Mouse (Mus musculus) layer of hippocampus, postnatal 10 days (tissue): ENCODE data around the gene Lgi1. TPM values are rescaled to one million over a fixed set of nuclear protein-coding genes. Genes with fewer than 3 reads are reported as not detected.

Source experiments
- DNase-seq, 2 experiments: peaks; one replicate each; pipeline ENCODE4 v3.0.0; 2021; ENCODE audit warnings: low spot score in 2 of 2
- total RNA-seq, 2 experiments: library from RNA; stranded (reverse); gene quantifications; 2 replicates each; pipeline ENCODE4 v1.2.3; 2021

The Lgi1 gene
- total RNA-seq, 2 experiments from 2014 or later = 117 to 133 TPM

DNA sequence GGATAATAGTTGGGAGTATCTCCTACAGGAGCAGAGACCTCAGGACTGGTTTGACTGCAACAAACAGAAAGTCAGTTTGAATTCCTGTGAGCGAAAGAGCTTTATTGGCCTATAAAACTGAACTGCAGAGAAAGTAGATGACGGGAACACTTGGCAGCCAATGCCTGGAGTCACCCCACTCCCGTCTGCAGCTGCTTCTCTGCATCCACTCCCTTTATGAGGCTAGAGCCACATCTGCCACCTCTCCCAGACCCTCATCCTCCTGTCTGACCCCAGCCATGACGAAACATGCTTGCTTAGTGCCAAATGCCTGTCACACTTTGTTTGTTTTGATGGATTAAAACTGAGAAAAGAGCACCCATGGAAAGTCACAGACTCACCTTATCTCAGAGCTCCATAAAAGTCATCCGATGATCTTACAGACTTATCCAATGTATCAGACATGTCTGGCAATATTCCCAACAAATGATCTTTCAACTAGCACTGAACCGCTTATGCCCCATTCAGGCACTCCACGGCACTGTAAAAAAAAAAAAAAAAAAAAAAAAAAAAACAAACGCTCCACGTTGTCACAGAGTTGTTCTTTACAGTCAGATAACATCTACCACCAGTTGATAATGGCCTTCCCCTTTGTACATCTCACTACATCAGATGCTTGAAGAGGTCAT lies 93.8 kb downstream of the Lgi1 start:
- no peak for DNase-seq

DNA sequence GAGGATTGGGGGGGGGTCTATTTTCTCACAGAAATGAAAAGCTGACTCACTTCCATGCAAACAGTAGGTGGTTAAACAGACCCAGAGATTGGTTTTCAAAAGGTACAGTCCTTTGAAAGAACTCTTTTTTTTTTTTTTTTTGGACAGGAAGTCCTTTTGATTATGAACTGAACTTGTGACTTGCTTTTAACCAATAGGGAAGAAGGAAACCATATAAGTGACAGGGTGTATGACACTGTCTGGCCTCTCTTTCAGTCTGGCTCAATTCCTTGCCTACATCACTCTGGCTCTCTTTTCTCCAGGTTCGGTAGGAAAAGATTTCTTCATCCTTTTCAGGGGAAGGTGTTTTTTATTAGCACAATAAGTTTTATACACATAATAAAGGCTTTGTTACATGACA lies 95.0 kb downstream of the Lgi1 start:
- no peak for DNase-seq

Other genes with a start within 250 kb of the Lgi1 start
- 1 to 10 TPM; 6.6 to 8.0 TPM for gene Myof, start 221.0 kb upstream of the Lgi1 start, total RNA-seq
- 1 to 10 TPM; 1.9 to 2.1 TPM for gene Cep55, start 209.5 kb upstream of the Lgi1 start, total RNA-seq
- not detected for gene Ffar4, start 167.5 kb upstream of the Lgi1 start, total RNA-seq
- 1 to 10 TPM; 7.9 to 9.2 TPM for gene Rbp4, start 139.3 kb upstream of the Lgi1 start, total RNA-seq
- gene Pde6c, start 131.8 kb upstream of the Lgi1 start, total RNA-seq = under 1 TPM; 0.16 to 0.18 TPM
- gene Fra10ac1, start 40.4 kb upstream of the Lgi1 start, total RNA-seq = 10 to 100 TPM; 18.5 to 20.8 TPM
- 1 to 10 TPM; 3.3 to 3.7 TPM for gene Slc35g1, start 131.4 kb downstream of the Lgi1 start, total RNA-seq
- 10 to 100 TPM; 11.2 to 14.6 TPM for gene Plce1, start 216.6 kb downstream of the Lgi1 start, total RNA-seq